Mouse (Mus musculus) spleen, adult 2 months (tissue): ENCODE results near the gene 1600002K03Rik.

Experiments used
- CTCF ChIP-seq: fragments of 200-500 bp; IDR thresholded peaks from 2 replicates; pipeline ENCODE4 v1.5.1; 2011; ENCODE audit warnings: mild to moderate bottlenecking, inconsistent platforms; ENCODE audit not compliant: insufficient read depth, insufficient read length, insufficient replicate concordance; ENCODE audit errors: extremely low read depth
- POLR2A ChIP-seq: fragments of 200-500 bp; IDR thresholded peaks from 2 replicates; pipeline ENCODE4 v1.6.1; 2011; ENCODE audit warnings: low read depth, low read length, inconsistent platforms

DNA sequence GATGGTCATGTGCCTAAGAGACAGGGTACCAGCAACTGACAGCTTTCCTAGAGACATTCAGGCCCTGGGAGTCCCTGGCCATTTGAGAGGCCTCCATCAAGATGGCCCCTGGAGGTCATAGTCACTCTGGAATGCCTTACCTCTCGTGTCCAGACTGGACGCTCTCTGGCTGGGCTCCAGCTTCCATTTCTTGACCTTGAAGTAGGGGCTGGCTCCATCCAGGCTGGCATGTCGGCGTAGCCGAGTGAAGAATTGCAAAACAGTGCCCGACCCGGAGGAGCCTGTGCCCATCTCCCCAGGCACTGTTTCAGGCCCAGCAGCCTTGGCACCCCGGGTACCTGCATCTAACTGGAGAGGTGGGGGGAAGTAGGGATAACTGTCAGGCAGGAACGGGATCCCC is 38.3 kb upstream of the 1600002K03Rik start:
- no peak for TF ChIP-seq POLR2A
- no peak for TF ChIP-seq CTCF
